Mouse (Mus musculus) left cerebral cortex, postnatal 25 days (tissue): ENCODE data around the gene Fam168a. TPM values are rescaled to one million over a fixed set of nuclear protein-coding genes. Genes with fewer than 3 reads are reported as not detected.
A peak's percentile ranks its signal among the peaks of the same experiment; 100 is the strongest.

Experiments
- DNase-seq, 2 experiments: peaks; one replicate each; pipeline ENCODE4 v3.0.0; 2022; ENCODE audit warnings: low spot score in 2 of 2, mixed read lengths in 1 of 2
- intact Hi-C: fragments of 180-260 bp; cut with DNase I; formaldehyde crosslinking; loops from one replicate; pipeline ENCODE4 v1.15.1; 2025
- microRNA-seq, 2 experiments: library from miRNA; unstranded; fragments of <30 nt; microRNA quantifications; one replicate each; pipeline ENCODE4 v1.2.0; 2022
- total RNA-seq, 2 experiments: library from RNA; stranded (reverse); gene quantifications; 2 replicates each; pipeline ENCODE4 v1.2.3; 2021

Fam168a gene
- total RNA-seq, 2 experiments from 2014 or later, result 229 to 230 TPM

DNA sequence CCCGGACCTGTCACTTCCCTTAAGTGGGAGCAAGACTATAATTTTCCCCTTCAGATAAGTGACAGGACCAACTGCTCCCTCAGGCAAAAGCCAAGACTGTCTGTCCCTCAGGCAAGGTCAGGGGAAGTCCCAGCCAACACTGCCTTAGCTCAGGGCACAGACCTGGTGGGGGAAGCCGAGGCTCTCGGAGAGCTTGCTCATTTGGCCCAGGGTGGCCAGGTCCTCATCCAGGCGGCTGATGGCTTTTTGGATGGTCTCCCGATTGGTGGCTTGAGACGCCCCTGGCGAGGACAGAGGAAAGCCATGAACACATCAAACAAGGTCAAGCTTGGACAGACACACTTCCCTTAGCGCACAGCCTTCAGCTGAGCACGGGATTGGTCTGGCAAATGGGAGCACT lies 175.1 kb downstream of the Fam168a start:
- no peak for DNase-seq
- intact Hi-C loops, result no loop called here

DNA sequence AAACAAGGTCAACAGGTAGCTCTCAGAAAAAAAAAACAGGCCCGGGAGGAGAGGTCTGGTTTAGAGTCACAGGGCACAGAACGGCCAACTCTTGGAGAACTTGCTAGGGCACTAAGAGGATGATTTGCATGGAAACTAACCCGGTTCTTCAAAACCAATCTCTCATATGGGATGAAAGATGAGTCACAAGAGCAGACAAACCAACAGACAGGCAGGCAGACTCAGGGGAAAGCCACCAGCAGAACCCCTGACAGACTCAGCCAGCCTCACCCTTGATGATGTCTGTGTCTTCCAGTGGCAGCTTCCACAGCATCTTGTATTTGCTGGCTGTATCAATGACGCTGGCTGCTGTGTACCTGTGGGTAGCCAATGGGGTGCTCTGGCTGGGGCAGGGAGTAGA lies 175.5 kb downstream of the Fam168a start:
- intact Hi-C loops, result no loop called here
- DNase-seq, result no peak

DNA sequence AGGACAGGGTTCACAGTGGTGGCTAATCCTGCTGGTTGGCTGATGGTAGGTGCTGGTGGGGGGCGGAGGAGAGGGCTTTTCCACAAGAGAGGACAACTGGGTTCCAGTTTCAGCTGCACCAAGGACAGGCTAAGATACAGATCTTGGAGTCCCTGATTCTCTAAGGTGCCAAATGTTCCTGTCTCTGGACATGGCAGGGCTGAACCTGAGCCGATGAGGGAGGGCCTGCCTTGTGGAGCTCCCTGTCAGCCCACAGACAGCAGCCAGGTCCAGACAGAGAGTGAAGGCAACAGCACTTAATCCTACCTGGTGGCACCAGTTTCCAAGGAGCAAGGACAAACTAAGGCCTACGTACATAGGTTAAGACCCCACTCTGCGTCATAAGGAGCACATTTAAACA lies 178.0 kb downstream of the Fam168a start:
- intact Hi-C loops, result no loop called here
- DNase-seq, result no peak

DNA sequence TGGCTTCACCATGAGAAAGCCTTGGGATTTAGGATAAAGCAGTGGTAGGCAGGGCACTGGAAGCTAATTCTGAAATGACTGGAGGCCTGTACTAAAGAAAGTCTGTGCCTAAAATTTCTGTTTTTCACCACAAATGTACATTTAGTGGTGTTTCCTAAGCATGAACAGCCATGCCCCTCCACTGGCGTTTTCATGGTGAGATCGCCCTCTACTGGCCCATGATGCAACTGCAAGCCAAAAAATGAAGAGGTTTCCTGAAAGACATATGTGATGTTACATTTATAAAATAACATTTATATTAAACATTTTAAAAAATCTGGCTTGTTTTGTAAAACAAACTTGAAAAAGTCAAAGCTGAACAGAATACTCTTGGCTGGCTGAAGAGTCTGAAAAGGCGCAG lies 180.1 kb downstream of the Fam168a start:
- peak in 1 of 2 experiments; percentile 67 for DNase-seq
- intact Hi-C loops, result loop anchor here (2.0 kb wide), 1 partner anchor 38 kb away; no protein-coding TSS in a partner anchor

Small RNAs within 50 kb of the gene (microRNA-seq; reads per million reads assigned to microRNA genes)
- gene Mir3102, result 584 to 1,001 reads per million in 2 experiments

Other genes starting within 250 kb of the Fam168a start
- 1 to 10 TPM; 2.4 to 2.5 TPM for gene Ucp3, start 233.6 kb upstream of the Fam168a start, total RNA-seq
- gene Ucp2, start 213.3 kb upstream of the Fam168a start, total RNA-seq, result 10 to 100 TPM; 77.1 to 78.9 TPM
- under 1 TPM; 0.25 to 0.60 TPM for gene Dnajb13, start 191.7 kb upstream of the Fam168a start, total RNA-seq
- gene Coa4, start 169.6 kb upstream of the Fam168a start, total RNA-seq, result 10 to 100 TPM; 10.2 to 11.2 TPM
- gene Rab6a, start 99.2 kb upstream of the Fam168a start, total RNA-seq, result 100 to 1,000 TPM; 394 to 433 TPM
- 10 to 100 TPM; 64.9 to 66.2 TPM for gene Mrpl48, start 98.3 kb upstream of the Fam168a start, total RNA-seq
- gene Plekhb1, start 44.2 kb upstream of the Fam168a start, total RNA-seq, result 100 to 1,000 TPM; 111 to 128 TPM
- 10 to 100 TPM; 13.8 to 16.6 TPM for gene Relt, start 156.8 kb downstream of the Fam168a start, total RNA-seq
- 100 to 1,000 TPM; 109 to 120 TPM for gene Arhgef17, start 225.5 kb downstream of the Fam168a start, total RNA-seq